ENCODE assay signal across 8 mouse cellular contexts in genomic region chr8:57939177-57939855, GRCm38 (mm10).
DNase-seq lines count a peak whose midpoint lies in the region; ATAC-seq and TF ChIP-seq lines count a peak whose summit lies in the region.

No protein-coding gene starts in this region.

- peak; percentile 85 for TF ChIP-seq CTCF in intestine, postnatal 0 days (IDR thresholded peaks at IDR 0.05; ENCODE audit: low read depth)
- TF ChIP-seq CTCF in stomach, postnatal 0 days (IDR thresholded peaks at IDR 0.05; ENCODE audit: low read depth): peak; percentile 91

- TF ChIP-seq EP300 in stomach, postnatal 0 days (optimal IDR thresholded peaks at IDR 0.05): no peak

- 27% methylated on average over 8 of the region's 8 CpGs for WGBS in liver, embryonic 12.5 days (ENCODE audit: insufficient replicate concordance)
- 15% methylated on average over 8 of the region's 8 CpGs for WGBS in intestine, postnatal 0 days
- 14% methylated on average over 8 of the region's 8 CpGs for WGBS in midbrain, embryonic 16.5 days
- 16% methylated on average over 8 of the region's 8 CpGs for WGBS in stomach, postnatal 0 days

- H3K4me1 ChIP-seq in liver, embryonic 12.5 days: no peaks in the 10 kb centered on the region
- H3K4me1 ChIP-seq in intestine, postnatal 0 days (replicated peaks; ENCODE audit: control insufficient read depth, insufficient read depth, low read length): no peaks in the 10 kb centered on the region
- no peaks in the 10 kb centered on the region for H3K4me1 ChIP-seq in midbrain, embryonic 16.5 days (ENCODE audit: control insufficient read depth, insufficient read depth, low read length)
- no peaks in the 10 kb centered on the region for H3K4me1 ChIP-seq in stomach, postnatal 0 days (replicated peaks; ENCODE audit: control insufficient read depth, insufficient read depth)

- H3K4me2 ChIP-seq in liver, embryonic 12.5 days: no peak overlapping the region
- peak overlapping the region; percentile 41 for H3K4me2 ChIP-seq in intestine, postnatal 0 days (replicated peaks; ENCODE audit: low read depth)
- peak overlapping the region; percentile 32; the same call in 1 of the 2 replicates for H3K4me2 ChIP-seq in midbrain, embryonic 16.5 days (ENCODE audit: low read length)
- H3K4me2 ChIP-seq in stomach, postnatal 0 days (replicated peaks; ENCODE audit: low read depth): 0 out of 2 replicates have a peak overlapping the region, but pooled peaks have one; percentile 9

- no peak overlapping the region for H3K27ac ChIP-seq in liver, embryonic 12.5 days
- H3K27ac ChIP-seq in intestine, postnatal 0 days (ENCODE audit: low read depth, low read length): no peak overlapping the region
- H3K27ac ChIP-seq in midbrain, embryonic 16.5 days (ENCODE audit: low read length): no peak overlapping the region
- no peak overlapping the region for H3K27ac ChIP-seq in stomach, postnatal 0 days (replicated peaks)

- H3K36me3 ChIP-seq in liver, embryonic 12.5 days: no peaks in the 10 kb centered on the region
- H3K36me3 ChIP-seq in intestine, postnatal 0 days (ENCODE audit: control insufficient read depth, insufficient read depth): no peaks in the 10 kb centered on the region
- H3K36me3 ChIP-seq in midbrain, embryonic 16.5 days (ENCODE audit: control insufficient read depth, insufficient read depth, low read length): no peaks in the 10 kb centered on the region
- H3K36me3 ChIP-seq in stomach, postnatal 0 days (ENCODE audit: control insufficient read depth, insufficient read depth, low read length): no peaks in the 10 kb centered on the region

- no peaks in the 10 kb centered on the region for H3K27me3 ChIP-seq in liver, embryonic 12.5 days (replicated peaks)
- no peaks in the 10 kb centered on the region for H3K27me3 ChIP-seq in intestine, postnatal 0 days (replicated peaks; ENCODE audit: control insufficient read depth, insufficient read depth, low read length)
- no peaks in the 10 kb centered on the region for H3K27me3 ChIP-seq in midbrain, embryonic 16.5 days (ENCODE audit: control insufficient read depth, insufficient read depth, low read depth, low read length)
- H3K27me3 ChIP-seq in stomach, postnatal 0 days (ENCODE audit: control insufficient read depth, insufficient read depth, low read length): no peaks in the 10 kb centered on the region

- intact Hi-C loops in left cerebral cortex, postnatal 25 days (cut with DNase I): loop anchor here (10.0 kb wide), 2 partner anchors 195 to 615 kb away; no protein-coding TSS in a partner anchor

- peak; percentile 37 for DNase-seq in liver
- peak; percentile 77 for DNase-seq in cerebellum, adult 9-11 months
- DNase-seq in frontal cortex, postnatal 25 days (ENCODE audit: low spot score in 2 of 2): peak; percentile 50 to 56
- DNase-seq in left cerebral cortex, postnatal 25 days (ENCODE audit: low spot score in 2 of 2): peak; percentile 73 to 76
- DNase-seq in stomach, postnatal 0 days (ENCODE audit: low spot score): peak; percentile 52

- no peak overlapping the region for H3K9ac ChIP-seq in liver, embryonic 12.5 days
- H3K9ac ChIP-seq in intestine, postnatal 0 days (ENCODE audit: low read depth, low read length): no peak overlapping the region
- no peak overlapping the region for H3K9ac ChIP-seq in midbrain, embryonic 16.5 days (ENCODE audit: low read depth, low read length)
- no peak overlapping the region for H3K9ac ChIP-seq in stomach, postnatal 0 days (ENCODE audit: low read length)

- no peak for ATAC-seq in liver, embryonic 12.5 days
- 0 out of 2 replicates have a peak, but pooled peaks have one; percentile 31 for ATAC-seq in intestine, postnatal 0 days
- ATAC-seq in midbrain, embryonic 16.5 days: peak; percentile 72
- no peak for ATAC-seq in stomach, postnatal 0 days (ENCODE audit: low FRiP score, low TSS enrichment)

- H3K9me3 ChIP-seq in liver, embryonic 12.5 days (replicated peaks): no peaks in the 10 kb centered on the region
- no peaks in the 10 kb centered on the region for H3K9me3 ChIP-seq in intestine, postnatal 0 days (ENCODE audit: control insufficient read depth)
- no peaks in the 10 kb centered on the region for H3K9me3 ChIP-seq in midbrain, embryonic 16.5 days (replicated peaks; ENCODE audit: control insufficient read depth, low read length, poor library complexity, severe bottlenecking)
- no peaks in the 10 kb centered on the region for H3K9me3 ChIP-seq in stomach, postnatal 0 days (ENCODE audit: control insufficient read depth, low read length)

- H3K4me3 ChIP-seq in liver, embryonic 12.5 days: no peak overlapping the region
- no peak overlapping the region for H3K4me3 ChIP-seq in intestine, postnatal 0 days (ENCODE audit: low read depth, low read length)
- H3K4me3 ChIP-seq in midbrain, embryonic 16.5 days (ENCODE audit: low read depth, low read length): no peak overlapping the region
- no peak overlapping the region for H3K4me3 ChIP-seq in stomach, postnatal 0 days (ENCODE audit: low read depth, low read length)

Comparison
In these comparisons a context has a peak if more than half of its experiments do, and no peak if none do; other contexts are left out.
1. ATAC-seq: peak in intestine, postnatal 0 days (single experiment) and midbrain, embryonic 16.5 days (single experiment); none in liver, embryonic 12.5 days (single experiment) and stomach, postnatal 0 days (single experiment).
2. Peak in every context shown above with its lines, with median percentiles within 50 percentile points of each other: DNase-seq.